Mouse (Mus musculus) CH12.LX (cell line): Measurements from ENCODE around the gene Plce1.

Experiments
- CHD2 ChIP-seq: IDR thresholded peaks from 2 replicates; pipeline ENCODE4 v1.6.1; 2011; ENCODE audit warnings: low read length, improper control_type of control experiment
- CTCF ChIP-seq, 2 experiments: IDR thresholded peaks in 1 of 2; conservative IDR thresholded peaks in 1 of 2; 2 replicates each; pipeline ENCODE4 v1.5.1; 2011 to 2012; ENCODE audit warnings: low read depth in 2 of 2, low read length in 2 of 2, improper control_type of control experiment in 1 of 2, inconsistent platforms in 1 of 2, mild to moderate bottlenecking in 1 of 2, moderate library complexity in 1 of 2
- E2F4 ChIP-seq: IDR thresholded peaks from 2 replicates; pipeline ENCODE4 v1.6.1; 2011; ENCODE audit warnings: low read depth, low read length, improper control_type of control experiment; ENCODE audit not compliant: insufficient replicate concordance
- EP300 ChIP-seq: IDR thresholded peaks from 2 replicates; pipeline ENCODE4 v1.6.1; 2011; ENCODE audit warnings: low read length, improper control_type of control experiment
- IRF4 ChIP-seq: IDR thresholded peaks from 2 replicates; pipeline ENCODE4 v1.6.1; 2014; ENCODE audit warnings: low read depth, mild to moderate bottlenecking, inconsistent platforms, low read length, improper control_type of control experiment
- MAX ChIP-seq: IDR thresholded peaks from 2 replicates; pipeline ENCODE4 v1.6.1; 2011; ENCODE audit warnings: low read length, improper control_type of control experiment
- MEF2A ChIP-seq: IDR thresholded peaks from 2 replicates; pipeline ENCODE4 v1.6.1; 2014; ENCODE audit warnings: low read depth, mild to moderate bottlenecking, inconsistent platforms, low read length, improper control_type of control experiment, borderline replicate concordance
- POLR2A ChIP-seq: IDR thresholded peaks from 2 replicates; pipeline ENCODE4 v1.6.1; 2011; ENCODE audit warnings: low read depth, mild to moderate bottlenecking, improper control_type of control experiment, low read length
- RCOR1 ChIP-seq: conservative IDR thresholded peaks from 2 replicates; pipeline ENCODE4 v1.6.1; 2012; ENCODE audit warnings: low read depth, mild to moderate bottlenecking, inconsistent platforms, low read length, improper control_type of control experiment
- TCF12 ChIP-seq: IDR thresholded peaks from 2 replicates; pipeline ENCODE4 v1.6.1; 2014; ENCODE audit warnings: low read depth, mild to moderate bottlenecking, inconsistent platforms, low read length, improper control_type of control experiment

GRCm38 (mm10) chr19:38744546-38744945, 263.6 kb downstream of the Plce1 start:
- TF ChIP-seq EP300 (no peak), CTCF (conservative IDR thresholded peaks at IDR 0.05 in 1 of 2, IDR thresholded peaks at IDR 0.05 in 1 of 2; ENCODE audit: low read depth in 2 of 2, low read length in 2 of 2) (no peak), IRF4 (no peak), MEF2A (no peak), MAX (no peak), POLR2A (no peak), RCOR1 (no peak), CHD2 (no peak), E2F4 (no peak), TCF12 (no peak)
